Mouse (Mus musculus) erythroblast, embryonic 14.5 days (primary cell): ENCODE data around the gene Sst.

Source experiments
- GATA1 ChIP-seq: IDR thresholded peaks from 2 replicates; pipeline ENCODE4 v1.6.1; 2012; ENCODE audit warnings: low read length, inconsistent platforms, mixed read lengths
- TAL1 ChIP-seq: IDR thresholded peaks from 3 replicates; pipeline ENCODE4 v1.6.1; 2012; ENCODE audit warnings: low read length, inconsistent platforms, mixed read lengths

DNA sequence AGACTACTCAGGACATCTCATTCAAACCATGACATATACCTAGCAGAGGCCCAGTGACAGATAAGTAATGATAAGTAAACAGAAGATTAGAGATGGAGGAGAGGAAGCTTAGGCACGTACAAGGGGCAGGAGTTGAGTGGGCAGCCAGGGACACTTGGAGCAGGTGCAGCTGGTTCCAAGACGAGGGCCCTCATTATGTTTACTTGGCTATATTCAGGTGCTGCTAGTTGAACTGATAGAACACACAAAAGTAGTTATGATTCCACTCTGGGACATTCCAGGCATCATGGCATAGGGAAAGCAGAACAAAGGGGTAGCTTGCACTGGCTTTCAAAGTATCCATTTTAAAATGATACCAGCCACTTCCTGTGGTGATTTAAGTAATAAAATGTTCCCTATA is 43.6 kb upstream of the Sst start:
- TF ChIP-seq GATA1 (no peak), TAL1 (no peak)
